Mouse (Mus musculus): ENCODE measurements at regions not wholly inside any gene's neighbourhood (a gene's known extent, or its start where the extent isn't known, plus 50 kb on each side); places are given as distances from the start of the nearest gene placed in this dataset.

GRCm38 (mm10) chr14:24731872-24732525, 245.1 kb downstream of the Rps24 start:
- DNase-seq (ENCODE audit: low spot score in 2 of 2) = no peak

- DNase-seq (ENCODE audit: low spot score in 2 of 2) = no peak
Measured at GRCm38 (mm10) chr14:24733326-24733725, 246.4 kb downstream of the Rps24 start.

- no peak for DNase-seq (ENCODE audit: low spot score in 2 of 2)
Measured at GRCm38 (mm10) chr14:24738869-24739268, 251.9 kb downstream of the Rps24 start.

GRCm38 (mm10) chr14:24744451-24744850, 257.5 kb downstream of the Rps24 start:
- no peak for DNase-seq (ENCODE audit: low spot score in 2 of 2)

DNA sequence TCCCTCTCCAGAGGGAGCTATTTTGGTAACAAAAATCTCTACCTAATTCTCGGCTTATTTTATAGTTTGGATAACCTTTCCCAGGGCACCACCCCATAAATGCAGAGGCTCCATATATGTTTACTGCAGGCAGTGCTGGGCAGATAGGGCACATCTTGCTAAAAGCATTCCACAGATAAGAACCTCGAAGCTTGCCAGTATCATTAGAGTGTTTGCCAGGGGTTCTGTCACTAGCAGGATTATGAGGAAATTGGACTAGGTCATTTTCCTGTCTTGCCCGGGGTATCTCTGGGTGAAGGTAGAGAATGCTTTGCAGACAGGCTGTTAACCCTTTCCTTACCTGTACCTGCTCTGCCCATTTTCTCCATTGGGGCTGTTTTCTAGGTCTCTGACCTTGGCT, 258.8 kb downstream of the Rps24 start:
- DNase-seq (ENCODE audit: low spot score in 2 of 2) = no peak

DNA sequence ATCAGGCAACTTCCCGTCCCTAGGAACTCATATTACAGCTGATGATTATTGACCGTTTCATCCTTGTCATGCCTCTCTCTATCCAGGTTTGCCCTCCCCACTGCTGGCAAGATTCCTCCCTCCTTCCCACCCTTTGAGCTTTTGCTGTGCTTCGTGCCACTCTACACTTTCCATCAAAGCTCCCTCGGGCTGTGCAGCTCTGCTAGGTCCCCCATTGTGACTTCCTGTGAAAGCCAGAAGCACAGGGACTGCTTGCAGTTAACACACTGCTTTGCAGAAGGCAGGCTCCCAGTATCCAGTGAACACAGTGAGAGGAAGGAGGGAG, 260.5 kb downstream of the Rps24 start:
- DNase-seq (ENCODE audit: low spot score in 2 of 2) = peak in 1 of 2 experiments; percentile 29

DNA sequence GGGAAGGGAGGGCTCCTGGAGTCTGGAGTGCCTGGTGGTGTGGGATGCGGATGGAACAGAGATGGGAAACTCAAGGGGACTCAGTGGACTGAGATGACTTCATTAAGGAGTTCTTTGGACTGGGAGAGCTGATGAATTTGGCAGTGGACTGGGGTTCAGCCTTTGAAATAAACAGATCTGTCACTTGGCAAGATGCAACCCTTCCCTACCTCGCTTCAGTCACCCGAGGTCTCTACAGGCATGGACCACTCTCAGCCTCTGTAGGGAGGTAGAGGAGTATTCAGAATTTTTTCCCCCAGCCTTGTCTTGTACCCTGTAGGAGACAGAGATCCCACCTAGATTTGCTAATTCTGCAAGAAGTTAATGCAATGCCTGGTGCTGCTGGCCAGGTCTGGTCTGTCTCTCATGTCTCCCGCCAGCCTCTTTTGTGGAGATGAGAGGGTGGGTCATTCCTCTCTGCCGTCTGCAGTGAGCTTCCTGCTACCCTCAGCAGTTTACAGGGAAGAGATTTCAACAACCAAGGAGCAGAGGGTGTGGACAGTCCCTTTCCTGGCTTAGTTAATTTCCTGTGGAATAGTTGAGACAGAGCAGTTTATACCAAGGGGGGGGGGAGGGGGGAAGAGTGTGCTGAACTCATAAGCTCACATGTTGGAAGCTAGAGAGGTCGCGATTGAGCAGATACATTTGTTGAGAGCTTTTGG, 261.0 kb downstream of the Rps24 start:
- no peak for DNase-seq (ENCODE audit: low spot score in 2 of 2)

DNA sequence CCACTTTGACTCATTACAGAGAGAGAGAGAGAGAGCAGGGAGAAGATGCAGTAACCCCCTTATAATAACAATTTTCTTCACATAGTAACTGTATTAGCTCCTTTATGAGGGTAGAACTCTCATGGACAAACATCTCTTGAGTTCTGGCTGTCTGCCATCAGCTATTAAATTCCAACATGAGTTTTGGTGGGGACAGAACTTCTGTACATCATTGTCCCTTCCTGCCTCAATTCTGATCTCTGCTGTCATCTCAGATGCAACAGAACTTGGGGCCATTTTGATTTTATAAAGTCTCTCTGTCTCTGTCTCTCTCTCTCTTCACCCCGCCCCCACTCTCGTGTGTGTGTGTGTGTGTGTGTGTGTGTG, 261.6 kb downstream of the Rps24 start:
- DNase-seq (ENCODE audit: low spot score in 2 of 2) = no peak

DNA sequence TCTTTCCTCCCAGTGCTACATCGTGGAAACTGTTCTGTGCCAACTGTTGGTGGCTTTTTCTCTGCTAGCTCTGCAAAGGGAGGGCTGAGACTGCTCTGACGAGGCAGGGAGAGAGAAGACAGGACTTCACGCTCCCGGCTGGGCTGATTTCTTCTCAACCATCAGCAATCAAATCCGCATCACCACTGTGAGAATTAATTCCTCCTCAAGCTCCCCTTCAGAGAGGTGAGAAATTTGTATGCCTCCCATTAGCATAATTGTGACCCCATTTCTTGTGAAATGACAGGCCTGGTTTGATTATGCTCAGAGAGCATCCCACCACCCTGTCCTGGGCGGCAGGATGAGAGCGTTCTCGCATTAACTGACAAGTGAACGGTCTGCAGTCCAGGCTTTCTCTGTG, 262.4 kb downstream of the Rps24 start:
- DNase-seq (ENCODE audit: low spot score in 2 of 2) = no peak

DNA sequence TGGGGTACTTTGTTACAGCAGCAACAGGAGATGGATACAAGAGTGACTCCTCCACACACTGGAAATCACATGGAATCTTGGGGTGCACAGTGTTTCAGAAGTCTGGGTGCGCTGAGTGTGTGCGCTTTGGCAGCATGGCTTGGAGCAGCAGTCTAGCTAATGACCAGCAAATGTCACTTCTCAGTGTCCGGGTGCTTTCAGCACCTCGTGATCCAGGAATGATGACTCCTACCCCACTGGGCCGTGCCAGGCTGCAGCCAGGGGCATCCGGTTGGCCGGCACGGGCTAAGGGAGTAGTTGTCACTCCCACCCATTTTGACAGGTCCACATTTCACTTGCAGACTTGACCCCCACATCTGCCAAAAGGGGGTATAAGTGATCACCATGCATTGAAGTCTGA, 264.3 kb downstream of the Rps24 start:
- DNase-seq (ENCODE audit: low spot score in 2 of 2) = no peak

- DNase-seq (ENCODE audit: low spot score in 2 of 2) = no peak
Measured at GRCm38 (mm10) chr14:24754753-24755152, 267.8 kb downstream of the Rps24 start.

DNA sequence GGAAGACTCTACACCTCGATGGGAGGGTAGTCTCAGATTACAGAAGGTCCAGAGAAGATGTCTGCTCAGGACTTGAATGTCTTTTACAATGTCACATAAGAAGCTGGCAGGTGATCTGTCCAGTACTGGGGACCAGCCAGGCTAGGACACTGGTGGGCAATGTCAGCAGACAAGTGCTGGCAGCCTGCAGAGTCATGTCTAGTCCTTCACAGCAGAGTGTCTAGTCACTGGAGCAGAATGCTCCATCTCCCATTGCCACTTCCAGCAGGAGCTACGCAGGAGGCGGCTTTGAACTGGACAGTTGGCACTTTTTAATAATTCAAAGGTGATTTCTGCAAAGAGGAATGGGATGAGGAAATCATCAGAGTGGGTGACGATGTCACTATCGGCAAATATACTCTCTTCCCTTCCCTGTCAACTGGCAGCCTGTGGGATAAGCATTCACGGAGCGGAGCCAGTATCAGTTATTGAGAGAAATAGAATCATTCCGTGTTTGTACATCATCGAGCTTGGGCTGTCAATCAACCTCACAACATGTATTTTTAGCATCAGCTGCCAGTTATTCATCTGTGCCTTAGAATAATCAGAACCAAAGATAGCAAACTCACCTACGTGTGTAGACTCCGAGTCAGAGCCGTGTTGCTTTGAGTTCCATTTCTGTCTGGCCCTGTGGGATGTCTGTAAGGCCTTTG, 268.6 kb downstream of the Rps24 start:
- DNase-seq (ENCODE audit: low spot score in 2 of 2) = no peak

GRCm38 (mm10) chr14:24757302-24757701, 270.4 kb downstream of the Rps24 start:
- peak; percentile 43 to 60 for DNase-seq (ENCODE audit: low spot score in 2 of 2)

DNA sequence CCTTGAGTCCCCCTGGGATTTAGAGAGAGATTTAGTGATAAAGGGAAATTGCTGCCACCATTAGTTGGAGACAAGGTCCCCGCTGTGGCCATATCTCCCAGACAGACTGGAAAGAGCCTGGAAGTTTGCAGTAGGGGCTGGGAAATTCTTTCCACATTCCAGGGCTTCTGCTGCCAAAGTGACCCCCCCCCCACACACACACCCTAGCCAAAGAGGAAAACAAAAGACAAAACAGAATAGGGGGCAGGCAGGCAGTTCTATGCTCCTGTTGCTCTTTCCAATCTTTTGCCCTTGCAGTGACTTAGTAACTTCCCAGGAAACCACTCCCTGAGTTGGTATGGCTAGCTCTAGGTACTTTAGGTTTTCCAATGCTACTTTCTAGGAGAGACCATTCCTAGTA, 270.9 kb downstream of the Rps24 start:
- no peak for DNase-seq (ENCODE audit: low spot score in 2 of 2)

DNA sequence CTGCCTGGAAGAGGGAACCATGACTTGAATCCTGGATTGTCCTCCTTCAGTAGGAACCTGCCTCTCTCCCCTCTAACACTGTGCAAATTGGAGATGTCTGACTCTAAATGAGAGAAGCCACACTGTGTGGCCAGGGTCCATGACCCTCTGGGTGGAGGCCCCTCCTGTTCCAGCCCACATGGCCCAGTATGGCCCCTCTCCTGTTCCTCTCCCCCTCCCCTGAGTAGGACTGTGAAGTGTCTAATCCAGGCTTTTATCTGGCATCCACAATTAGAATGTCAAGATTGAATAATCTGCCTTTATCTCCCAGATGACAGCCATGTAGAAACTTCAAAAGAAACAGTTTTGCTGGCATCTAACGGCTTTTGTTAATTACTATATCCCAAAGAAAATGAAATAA, 274.0 kb downstream of the Rps24 start:
- DNase-seq (ENCODE audit: low spot score in 2 of 2) = no peak

- DNase-seq (ENCODE audit: low spot score in 2 of 2) = peak in 1 of 2 experiments; percentile 41
Measured at GRCm38 (mm10) chr14:24762468-24763274, 275.7 kb downstream of the Rps24 start.

GRCm38 (mm10) chr14:24763275-24763812, 276.4 kb downstream of the Rps24 start:
- DNase-seq (ENCODE audit: low spot score in 2 of 2) = no peak

- DNase-seq (ENCODE audit: low spot score in 2 of 2) = no peak
Measured at GRCm38 (mm10) chr14:24763845-24764244, 276.9 kb downstream of the Rps24 start.

GRCm38 (mm10) chr14:24766260-24766659, 279.3 kb downstream of the Rps24 start:
- DNase-seq (ENCODE audit: low spot score in 2 of 2) = no peak

DNA sequence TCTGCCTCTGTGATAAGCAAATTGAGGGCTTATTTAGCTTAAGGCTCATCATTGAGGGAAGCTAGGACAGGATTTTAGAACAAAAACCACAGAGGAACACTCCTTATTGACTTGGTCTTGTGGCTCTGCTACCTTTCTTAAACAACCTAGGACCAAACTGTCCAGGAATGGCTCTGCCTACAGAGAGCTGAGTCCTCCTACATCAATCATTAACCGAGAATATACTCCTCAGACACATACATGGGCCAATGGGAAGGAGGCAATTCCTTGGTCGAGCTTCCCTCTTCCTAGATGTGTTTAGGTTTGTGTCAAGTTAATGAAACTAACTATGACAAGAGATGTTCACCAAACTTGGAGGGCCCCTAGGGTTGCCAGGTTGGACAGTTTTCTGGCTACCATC, 279.8 kb downstream of the Rps24 start:
- no peak for DNase-seq (ENCODE audit: low spot score in 2 of 2)

DNA sequence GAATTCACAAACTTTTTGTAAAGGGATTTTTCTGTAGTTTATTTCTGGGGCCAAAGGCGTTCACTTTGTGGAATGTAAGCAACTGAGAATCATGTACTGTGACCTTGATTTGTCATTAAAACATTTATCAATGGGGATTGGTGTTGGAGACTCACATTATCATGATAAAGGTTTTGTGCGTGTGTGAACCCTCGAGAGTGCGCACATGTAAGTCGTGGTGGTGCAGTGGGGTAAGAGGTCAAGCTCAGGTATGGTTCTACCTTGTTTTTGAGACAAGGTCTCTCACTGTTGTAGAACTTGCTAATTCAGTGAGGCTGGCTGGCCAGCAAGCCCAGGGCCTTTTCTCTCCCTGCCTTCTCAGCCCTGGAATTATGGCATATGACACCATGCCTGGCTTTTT, 280.4 kb downstream of the Rps24 start:
- DNase-seq (ENCODE audit: low spot score in 2 of 2) = no peak

- DNase-seq (ENCODE audit: low spot score in 2 of 2) = no peak
Measured at GRCm38 (mm10) chr14:24767964-24768363, 281.0 kb downstream of the Rps24 start.

Data from cerebellum, postnatal 4 days (tissue).